Mouse (Mus musculus) MEL (cell line): ENCODE measurements around the gene Naa60. TPM values are rescaled to one million over a fixed set of nuclear protein-coding genes. Genes with fewer than 3 reads are reported as not detected.

Source experiments
- DNase-seq: peaks from one replicate; pipeline ENCODE4 v3.0.0; 2011; ENCODE audit warnings: low read depth, low spot score
- H3K27ac ChIP-seq: 2 replicates; pipeline ENCODE4 v1.5.1; 2012; ENCODE audit warnings: low read depth, mild to moderate bottlenecking, control low read depth, low read length, moderate library complexity; ENCODE audit not compliant: control insufficient read depth
- H3K27me3 ChIP-seq, 2 experiments: fragments of 150-350 bp in 1 of 2; sonication (generic) in 1 of 2; 2 replicates each; pipeline ENCODE4 v1.6.1; 2012; ENCODE audit warnings: low read length in 2 of 2, mild to moderate bottlenecking in 2 of 2, improper control_type of control experiment in 1 of 2, moderate library complexity in 1 of 2; ENCODE audit not compliant: insufficient read depth in 2 of 2, control insufficient read depth in 1 of 2
- H3K36me3 ChIP-seq, 2 experiments: 2 replicates each; pipeline ENCODE4 v1.6.1; 2012 to 2014; ENCODE audit warnings: low read length in 2 of 2, improper control_type of control experiment in 1 of 2, inconsistent platforms in 1 of 2, mild to moderate bottlenecking in 1 of 2; ENCODE audit not compliant: insufficient read depth in 2 of 2, control insufficient read depth in 1 of 2
- H3K4me1 ChIP-seq, 2 experiments: fragments of 150-350 bp in 1 of 2; sonication (generic) in 1 of 2; 2 replicates each; pipeline ENCODE4 v1.6.1; 2012; ENCODE audit warnings: low read length in 2 of 2, improper control_type of control experiment in 1 of 2, mild to moderate bottlenecking in 1 of 2; ENCODE audit not compliant: insufficient read depth in 2 of 2, control insufficient read depth in 1 of 2
- H3K4me3 ChIP-seq, 2 experiments: fragments of 150-350 bp in 1 of 2; sonication (generic) in 1 of 2; 2 replicates each; pipeline ENCODE4 v1.5.1; 2012; ENCODE audit warnings: low read depth in 2 of 2, low read length in 2 of 2, mild to moderate bottlenecking in 2 of 2, moderate library complexity in 2 of 2, control low read depth in 1 of 2, improper control_type of control experiment in 1 of 2; ENCODE audit not compliant: control insufficient read depth in 1 of 2, insufficient read depth in 1 of 2
- H3K79me2 ChIP-seq: 2 replicates; pipeline ENCODE4 v1.6.1; 2012; ENCODE audit warnings: mild to moderate bottlenecking, low read length, moderate library complexity; ENCODE audit not compliant: control insufficient read depth, poor library complexity, insufficient read depth
- H3K9ac ChIP-seq: 2 replicates; pipeline ENCODE4 v1.6.1; 2012; ENCODE audit warnings: low read depth, mild to moderate bottlenecking, control low read depth, low read length, moderate library complexity; ENCODE audit not compliant: control insufficient read depth, poor library complexity, severe bottlenecking
- H3K9me3 ChIP-seq: fragments of 150-350 bp; sonication (generic); replicated peaks from 2 replicates; pipeline ENCODE4 v1.6.1; 2012; ENCODE audit warnings: mild to moderate bottlenecking, low read length, improper control_type of control experiment, moderate library complexity; ENCODE audit not compliant: insufficient read depth
- CHD1 ChIP-seq: IDR thresholded peaks from 2 replicates; pipeline ENCODE4 v1.6.1; 2012; ENCODE audit warnings: low read depth, mild to moderate bottlenecking, inconsistent platforms, low read length, improper control_type of control experiment
- CHD2 ChIP-seq: IDR thresholded peaks from 2 replicates; pipeline ENCODE4 v1.6.1; 2011; ENCODE audit warnings: low read length, improper control_type of control experiment
- CTCF ChIP-seq, 3 experiments: IDR thresholded peaks in 2 of 3; conservative IDR thresholded peaks in 1 of 3; 2 replicates each; pipeline ENCODE4 v1.5.1; 2011 to 2012; ENCODE audit warnings: low read length in 3 of 3, low read depth in 2 of 3, mild to moderate bottlenecking in 2 of 3, improper control_type of control experiment in 1 of 3, inconsistent platforms in 1 of 3, mixed read lengths in 1 of 3, moderate library complexity in 1 of 3; ENCODE audit not compliant: control insufficient read depth in 1 of 3, insufficient read depth in 1 of 3, poor library complexity in 1 of 3, severe bottlenecking in 1 of 3
- E2F4 ChIP-seq: IDR thresholded peaks from 2 replicates; pipeline ENCODE4 v1.6.1; 2011; ENCODE audit warnings: low read depth, low read length, improper control_type of control experiment, borderline replicate concordance
- ELF1 ChIP-seq: IDR thresholded peaks from 2 replicates; pipeline ENCODE4 v1.6.1; 2014; ENCODE audit warnings: low read depth, mild to moderate bottlenecking, inconsistent platforms, low read length, improper control_type of control experiment, moderate library complexity
- EP300 ChIP-seq, 2 experiments: IDR thresholded peaks; 2 replicates each; pipeline ENCODE4 v1.6.1; 2011; ENCODE audit warnings: improper control_type of control experiment in 2 of 2, low read length in 2 of 2, low read depth in 1 of 2, mild to moderate bottlenecking in 1 of 2
- GATA1 ChIP-seq: IDR thresholded peaks from 2 replicates; pipeline ENCODE4 v1.6.1; 2011; ENCODE audit warnings: low read depth, low read length, improper control_type of control experiment
- HCFC1 ChIP-seq: IDR thresholded peaks from 2 replicates; pipeline ENCODE4 v1.6.1; 2012; ENCODE audit warnings: low read depth, mild to moderate bottlenecking, inconsistent platforms, low read length, improper control_type of control experiment, moderate library complexity
- MAX ChIP-seq: IDR thresholded peaks from 2 replicates; pipeline ENCODE4 v1.6.1; 2011; ENCODE audit warnings: low read length, improper control_type of control experiment
- MAZ ChIP-seq: IDR thresholded peaks from 2 replicates; pipeline ENCODE4 v1.6.1; 2012; ENCODE audit warnings: low read depth, mild to moderate bottlenecking, inconsistent platforms, low read length, improper control_type of control experiment
- MYC ChIP-seq: IDR thresholded peaks from 2 replicates; pipeline ENCODE4 v1.6.1; 2011; ENCODE audit warnings: low read depth, mild to moderate bottlenecking, low read length, improper control_type of control experiment, moderate library complexity
- NELFE ChIP-seq: IDR thresholded peaks from 2 replicates; pipeline ENCODE4 v1.6.1; 2011; ENCODE audit warnings: low read depth, low read length, improper control_type of control experiment
- NRF1 ChIP-seq: IDR thresholded peaks from 2 replicates; pipeline ENCODE4 v1.6.1; 2014; ENCODE audit warnings: low read depth, mild to moderate bottlenecking, inconsistent platforms, low read length, improper control_type of control experiment, moderate library complexity; ENCODE audit not compliant: poor library complexity, insufficient read depth, severe bottlenecking
- RAD21 ChIP-seq: IDR thresholded peaks from 2 replicates; pipeline ENCODE4 v1.6.1; 2011; ENCODE audit warnings: mild to moderate bottlenecking, low read depth, low read length, improper control_type of control experiment
- RCOR1 ChIP-seq: IDR thresholded peaks from 2 replicates; pipeline ENCODE4 v1.6.1; 2012; ENCODE audit warnings: low read depth, mild to moderate bottlenecking, inconsistent platforms, low read length, improper control_type of control experiment
- SIN3A ChIP-seq: IDR thresholded peaks from 2 replicates; pipeline ENCODE4 v1.6.1; 2012; ENCODE audit warnings: low read length, improper control_type of control experiment, inconsistent platforms
- TAL1 ChIP-seq: IDR thresholded peaks from 2 replicates; pipeline ENCODE4 v1.6.1; 2012; ENCODE audit warnings: mild to moderate bottlenecking, inconsistent platforms, low read length, moderate library complexity, mixed read lengths
- TCF12 ChIP-seq: IDR thresholded peaks from 2 replicates; pipeline ENCODE4 v1.6.1; 2014; ENCODE audit warnings: low read depth, mild to moderate bottlenecking, inconsistent platforms, low read length, improper control_type of control experiment, moderate library complexity
- UBTF ChIP-seq: IDR thresholded peaks from 2 replicates; pipeline ENCODE4 v1.6.1; 2012; ENCODE audit warnings: low read depth, mild to moderate bottlenecking, inconsistent platforms, low read length, improper control_type of control experiment, moderate library complexity, borderline replicate concordance; ENCODE audit not compliant: insufficient read depth
- USF2 ChIP-seq, 2 experiments: IDR thresholded peaks; 2 replicates each; pipeline ENCODE4 v1.6.1; 2011 to 2012; ENCODE audit warnings: improper control_type of control experiment in 2 of 2, low read length in 2 of 2, borderline replicate concordance in 1 of 2, inconsistent platforms in 1 of 2, low read depth in 1 of 2, mild to moderate bottlenecking in 1 of 2; ENCODE audit not compliant: insufficient read depth in 1 of 2
- ZC3H11A ChIP-seq: IDR thresholded peaks from 2 replicates; pipeline ENCODE4 v1.6.1; 2012; ENCODE audit warnings: low read depth, mild to moderate bottlenecking, inconsistent platforms, low read length, improper control_type of control experiment
- ZMIZ1 ChIP-seq: IDR thresholded peaks from 2 replicates; pipeline ENCODE4 v1.6.1; 2012; ENCODE audit warnings: low read depth, mild to moderate bottlenecking, inconsistent platforms, low read length, improper control_type of control experiment, moderate library complexity
- polyA plus RNA-seq, 2 experiments: library from polyadenylated mRNA; stranded (reverse) in 1 of 2; unstranded in 1 of 2; fragments of >175 nt in 1 of 2; fragments of >200 nt in 1 of 2; gene quantifications; 2 replicates each; pipeline versions ENCODE4 v1.2.1 to v1.2.4; 2012; ENCODE audit warnings: low replicate concordance in 2 of 2, low read depth in 1 of 2; ENCODE audit not compliant: insufficient read length in 2 of 2, insufficient read depth in 1 of 2, missing spikeins in 1 of 2
- total RNA-seq: library from RNA; depleted of rRNA; stranded (reverse); fragments of 300-350 nt; gene quantifications from 2 replicates; pipeline ENCODE4 v1.2.3, GENCODE M21; 2012

The Naa60 gene
- total and polyA plus RNA-seq, 3 experiments, result 28.0 to 67.5 TPM; not detected in 1

DNA sequence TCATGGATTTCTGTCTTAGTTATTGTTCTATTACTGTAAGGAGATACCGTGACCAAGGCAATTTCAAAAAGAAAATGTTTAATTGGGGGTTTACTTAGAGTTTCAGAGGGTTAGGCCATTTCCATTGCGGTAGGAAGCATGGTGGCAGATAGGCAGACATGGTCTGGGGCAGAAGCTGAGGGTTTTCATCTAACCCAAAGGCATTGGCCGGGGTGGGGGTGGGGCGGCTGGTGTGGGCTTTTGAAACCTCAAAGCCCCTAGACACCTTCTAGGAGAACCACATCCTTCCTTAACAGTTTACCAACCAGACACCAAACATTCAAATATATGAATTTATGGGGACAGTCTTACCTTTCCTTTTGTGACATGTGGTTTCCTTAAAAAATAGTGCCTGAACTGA is 12.9 kb upstream of the Naa60 start:
- Histone ChIP-seq H3K79me2 (no peaks in the 10 kb centered on the region), H3K9me3 (no peaks in the 10 kb centered on the region), H3K36me3 (peaks cover 0 to 4% of the 10 kb centered on the region in 2 experiments; a peak in 2 of 4 replicates), H3K27me3 (no peaks in the 10 kb centered on the region), H3K9ac (no peak overlapping the region), H3K4me1 (no peaks in the 10 kb centered on the region), H3K27ac (no peak overlapping the region), H3K4me3 (no peak overlapping the region)
- TF ChIP-seq CHD2 (no peak), GATA1 (no peak), USF2 (IDR thresholded peaks at IDR 0.05; ENCODE audit: borderline replicate concordance in 1 of 2, insufficient read depth in 1 of 2, low read depth in 1 of 2, low read length in 2 of 2) (no peak), MYC (no peak), RAD21 (no peak), NRF1 (no peak), HCFC1 (no peak), ELF1 (no peak), TAL1 (no peak), MAZ (no peak), NELFE (no peak), MAX (no peak), EP300 (IDR thresholded peaks at IDR 0.05; ENCODE audit: low read depth in 1 of 2, low read length in 2 of 2) (no peak), SIN3A (no peak)
- DNase-seq, result no peak

DNA sequence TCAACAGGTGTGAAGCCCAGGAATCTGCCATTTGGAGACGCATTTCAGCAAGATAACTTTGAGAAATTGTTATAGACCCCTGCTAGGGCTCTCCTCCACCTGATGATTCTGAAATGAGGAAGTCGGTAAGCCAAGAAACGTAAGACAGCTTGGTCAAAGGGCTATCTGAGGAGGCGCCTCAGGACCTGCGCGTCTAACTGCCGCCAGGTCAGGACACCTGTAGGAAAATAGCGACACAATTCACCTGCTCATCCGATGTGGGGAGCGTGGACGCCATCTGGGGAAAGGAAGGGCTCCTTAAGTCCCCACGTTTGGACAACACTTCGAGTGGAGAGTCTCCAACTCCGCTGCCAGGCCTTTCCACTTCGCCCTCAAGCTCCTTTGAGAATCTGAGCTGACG is 360 bp upstream of the Naa60 start:
- Histone ChIP-seq H3K9ac (no peak overlapping the region), H3K27ac (no peak overlapping the region)

More for the DNA sequence above, 360 bp upstream of the Naa60 start:
- Histone ChIP-seq H3K27me3 (no peaks in the 10 kb centered on the region), H3K4me3 (no peak overlapping the region), H3K9me3 (no peaks in the 10 kb centered on the region), H3K79me2 (no peaks in the 10 kb centered on the region), H3K4me1 (no peaks in the 10 kb centered on the region), H3K36me3 (no peaks in the 10 kb centered on the region; a peak in 3 of 4 replicates)
- TF ChIP-seq ZC3H11A (no peak), ELF1 (no peak), NRF1 (no peak), TCF12 (no peak), NELFE (no peak), UBTF (no peak), ZMIZ1 (no peak), E2F4 (no peak), MAX (no peak), SIN3A (no peak), EP300 (IDR thresholded peaks at IDR 0.05; ENCODE audit: low read depth in 1 of 2, low read length in 2 of 2) (no peak), CHD1 (no peak), CTCF (IDR thresholded peaks at IDR 0.05 in 2 of 3, conservative IDR thresholded peaks at IDR 0.05 in 1 of 3; ENCODE audit: control insufficient read depth in 1 of 3, insufficient read depth in 1 of 3, low read depth in 2 of 3, low read length in 3 of 3, poor library complexity in 1 of 3, severe bottlenecking in 1 of 3) (no peak), CHD2 (no peak), MAZ (no peak), TAL1 (no peak), RCOR1 (no peak), USF2 (IDR thresholded peaks at IDR 0.05; ENCODE audit: borderline replicate concordance in 1 of 2, insufficient read depth in 1 of 2, low read depth in 1 of 2, low read length in 2 of 2) (no peak)
- DNase-seq, result no peak
